Mouse (Mus musculus) G1E (cell line): ENCODE results near the gene Gcn1l1. TPM values are rescaled to one million over a fixed set of nuclear protein-coding genes. Genes with fewer than 3 reads are reported as not detected.
"Not testable (repeated sequence)": the region's sequence is repeated elsewhere in the genome, so short reads cannot be mapped to it uniquely, and the experiment has no call there.

ENCODE experiments used
- ATAC-seq: 2 replicates; pipeline ENCODE4 v1.8.0; 2016; ENCODE audit warnings: mild to moderate bottlenecking; ENCODE audit not compliant: insufficient number of reproducible peaks, poor library complexity, low FRiP score, severe bottlenecking; ENCODE audit errors: extremely low read depth
- DNase-seq: peaks from one replicate; pipeline ENCODE4 v3.0.0; 2012; ENCODE audit warnings: low spot score
- H3K27me3 ChIP-seq: 2 replicates; pipeline ENCODE4 v1.6.1; 2012; ENCODE audit warnings: mild to moderate bottlenecking, low read length, inconsistent platforms; ENCODE audit not compliant: insufficient read depth
- H3K36me3 ChIP-seq: replicated peaks from 2 replicates; pipeline ENCODE3; 2012; ENCODE audit warnings: mild to moderate bottlenecking, inconsistent platforms
- H3K4me1 ChIP-seq: 2 replicates; pipeline ENCODE4 v1.6.1; 2012; ENCODE audit warnings: low read depth, low read length, inconsistent platforms, mixed read lengths; ENCODE audit not compliant: insufficient read depth
- H3K4me3 ChIP-seq: 2 replicates; pipeline ENCODE4 v1.5.1; 2012; ENCODE audit warnings: low read depth, mild to moderate bottlenecking, inconsistent platforms, low read length, moderate library complexity, mixed read lengths
- H3K9me3 ChIP-seq: replicated peaks from 2 replicates; pipeline ENCODE4 v1.6.1; 2012; ENCODE audit warnings: inconsistent platforms
- CTCF ChIP-seq: IDR thresholded peaks from 2 replicates; pipeline ENCODE4 v1.5.1; 2012; ENCODE audit warnings: low read depth, low read length, inconsistent platforms, mixed read lengths
- GATA1 ChIP-seq: IDR thresholded peaks from 2 replicates; pipeline ENCODE4 v1.6.1; 2012; ENCODE audit warnings: borderline replicate concordance, low read length, inconsistent platforms, mixed read lengths
- GATA2 ChIP-seq: IDR thresholded peaks from 2 replicates; pipeline ENCODE4 v1.6.1; 2012; ENCODE audit warnings: low read depth, low read length, inconsistent platforms, borderline replicate concordance
- POLR2AphosphoS5 ChIP-seq: IDR thresholded peaks from 2 replicates; pipeline ENCODE4 v1.6.1; 2012; ENCODE audit warnings: low read depth, low read length, inconsistent platforms; ENCODE audit not compliant: insufficient replicate concordance
- TAL1 ChIP-seq: conservative IDR thresholded peaks from 2 replicates; pipeline ENCODE4 v1.6.1; 2012; ENCODE audit warnings: low read depth, low read length, inconsistent platforms, mixed read lengths
- polyA plus RNA-seq: library from polyadenylated mRNA; stranded (reverse); fragments of >175 nt; gene quantifications from 2 replicates; pipeline ENCODE4 v1.2.3, GENCODE M21; 2012
- total RNA-seq, 2 experiments: library from RNA; stranded (forward) in 1 of 2; stranded (reverse) in 1 of 2; fragments of 200-1000 nt in 1 of 2; fragments of >200 nt in 1 of 2; fragmentation: Nextera tagmentation in 1 of 2; gene quantifications; 2 replicates each; pipeline ENCODE4 v1.2.3; 2014 to 2017

Gene Gcn1l1
- total RNA-seq (2014; fragmentation: Nextera tagmentation) (78.5 and 96.0 TPM in 2 replicates), total RNA-seq (2017) (44.6 and 45.7 TPM in 2 replicates), polyA plus RNA-seq (137 and 158 TPM in 2 replicates)

GRCm38 (mm10) chr5:115564737-115565393 lies at the start of gene Gcn1l1:
Gene Gcn1l1, plus strand, starts transcription at chr5:115565254.
- Histone ChIP-seq H3K4me1 (peaks cover 48% of the 10 kb centered on the region), H3K4me3 (peak within 1 kb of the TSS; percentile 93), H3K27me3 (no peaks in the 10 kb centered on the region), H3K36me3 (peaks cover 75% of the 10 kb centered on the region), H3K9me3 (no peaks in the 10 kb centered on the region)
- TF ChIP-seq GATA2 (no peak), TAL1 (no peak), GATA1 (no peak), POLR2AphosphoS5 (no peak), CTCF (no peak)
- DNase-seq (peak; percentile 91), ATAC-seq (peak; percentile 54)

- Histone ChIP-seq H3K9me3 (no peaks in the 10 kb centered on the region), H3K4me1 (peaks cover 7% of the 10 kb centered on the region), H3K27me3 (no peaks in the 10 kb centered on the region), H3K4me3 (no peak overlapping the region), H3K36me3 (peaks cover 43% of the 10 kb centered on the region)
- ATAC-seq (no peak), DNase-seq (no peak)
- no peak for TF ChIP-seq GATA2
- TF ChIP-seq POLR2AphosphoS5 = no peak
- TF ChIP-seq TAL1 = no peak
- no peak for TF ChIP-seq GATA1
- TF ChIP-seq CTCF = no peak
These were observed 48.8 kb upstream of the Gcn1l1 start for GRCm38 (mm10) chr5:115516081-115516907.

- no peak overlapping the region for H3K4me3 ChIP-seq
- no peak for DNase-seq
- TF ChIP-seq POLR2AphosphoS5 (no peak), GATA1 (no peak), CTCF (no peak), GATA2 (no peak), TAL1 (no peak)
- no peaks in the 10 kb centered on the region for H3K27me3 ChIP-seq
- H3K36me3 ChIP-seq = peaks cover 43% of the 10 kb centered on the region
- no peaks in the 10 kb centered on the region for H3K9me3 ChIP-seq
- no peak for ATAC-seq
- peaks cover 13% of the 10 kb centered on the region for H3K4me1 ChIP-seq
These were observed 48.1 kb upstream of the Gcn1l1 start for GRCm38 (mm10) chr5:115516908-115517307.

- no peak overlapping the region for H3K4me3 ChIP-seq
- no peak for TF ChIP-seq POLR2AphosphoS5
- TF ChIP-seq GATA2 = no peak
- TF ChIP-seq CTCF = no peak
- no peak for TF ChIP-seq TAL1
- TF ChIP-seq GATA1 = no peak
- H3K4me1 ChIP-seq = peaks cover 13% of the 10 kb centered on the region
- H3K27me3 ChIP-seq = no peaks in the 10 kb centered on the region
- peaks cover 46% of the 10 kb centered on the region for H3K36me3 ChIP-seq
- ATAC-seq (no peak), DNase-seq (no peak)
- H3K9me3 ChIP-seq = no peaks in the 10 kb centered on the region
These were observed 47.6 kb upstream of the Gcn1l1 start for GRCm38 (mm10) chr5:115517501-115517900.

- peaks cover 13% of the 10 kb centered on the region for H3K4me1 ChIP-seq
- DNase-seq, H3K9me3 ChIP-seq, ATAC-seq, H3K4me3 ChIP-seq, H3K27me3 ChIP-seq: not testable (repeated sequence)
- H3K36me3 ChIP-seq = peaks cover 51% of the 10 kb centered on the region
These were observed 46.8 kb upstream of the Gcn1l1 start for GRCm38 (mm10) chr5:115518214-115518613.

GRCm38 (mm10) chr5:115520325-115520869 lies 44.7 kb upstream of the Gcn1l1 start:
- Histone ChIP-seq H3K27me3 (no peaks in the 10 kb centered on the region), H3K4me3 (no peak overlapping the region), H3K9me3 (no peaks in the 10 kb centered on the region), H3K4me1 (peaks cover 15% of the 10 kb centered on the region), H3K36me3 (peaks cover 53% of the 10 kb centered on the region)
- ATAC-seq (no peak), DNase-seq (no peak)
- TF ChIP-seq TAL1 (no peak), GATA2 (no peak), GATA1 (no peak), CTCF (no peak), POLR2AphosphoS5 (no peak)
